Mouse (Mus musculus) 3134 (cell line): ENCODE measurements around the gene Rrbp1.

Experiments
- DNase-seq: peaks from one replicate; pipeline ENCODE4 v3.0.0-alpha.2; 2011; ENCODE audit warnings: low spot score; ENCODE audit not compliant: insufficient read length; ENCODE audit errors: extremely low read depth

Gene Rrbp1

DNA sequence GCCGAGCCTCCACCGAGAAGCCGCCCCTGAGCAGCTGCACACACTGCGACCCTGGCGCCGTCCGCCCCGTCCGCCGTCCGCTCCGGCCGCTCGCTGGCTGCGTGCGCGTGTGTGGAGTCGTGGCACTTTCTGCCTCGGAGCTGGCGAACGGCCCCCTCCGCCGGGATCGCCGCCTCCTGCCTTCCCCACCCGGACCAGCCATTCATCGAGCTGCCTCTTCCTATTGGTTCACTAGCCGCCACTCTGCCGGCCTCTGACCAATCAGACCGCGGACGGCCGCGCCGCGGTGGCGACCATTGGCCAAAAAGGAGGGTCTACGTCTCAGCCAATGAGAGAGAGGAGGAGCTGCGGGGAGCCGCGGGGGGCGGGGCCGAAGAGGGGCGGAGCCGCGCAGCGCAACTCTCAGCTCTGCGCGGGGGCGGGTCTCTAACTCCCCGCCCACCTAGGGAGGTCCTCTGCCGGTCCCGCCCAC lies at the start of gene Rrbp1:
Gene Rrbp1 (minus strand): TSS at position 184 of the 472 bp plus-strand sequence.
- peak; percentile 99 for DNase-seq

DNA sequence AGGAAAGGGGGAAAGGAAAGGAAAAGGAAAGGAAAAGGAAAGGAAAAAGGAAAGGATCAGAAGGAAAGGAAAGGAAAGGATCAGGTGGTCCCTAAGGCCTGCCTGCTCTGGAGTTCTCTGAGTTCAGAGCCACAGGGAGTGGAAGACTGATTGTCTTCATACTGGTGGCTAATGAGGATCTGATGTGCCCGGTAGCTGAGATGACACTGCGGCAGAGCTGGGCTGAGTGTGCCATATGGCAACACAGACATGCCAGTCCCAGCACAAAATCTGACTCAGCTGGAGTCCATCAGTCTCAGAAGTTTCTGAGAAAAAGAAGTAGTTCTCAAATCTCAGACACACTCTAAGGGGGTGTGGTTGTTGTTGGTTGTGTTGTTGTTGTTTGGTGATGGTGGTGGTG lies 46.7 kb upstream of the Rrbp1 start:
- no peak for DNase-seq

DNA sequence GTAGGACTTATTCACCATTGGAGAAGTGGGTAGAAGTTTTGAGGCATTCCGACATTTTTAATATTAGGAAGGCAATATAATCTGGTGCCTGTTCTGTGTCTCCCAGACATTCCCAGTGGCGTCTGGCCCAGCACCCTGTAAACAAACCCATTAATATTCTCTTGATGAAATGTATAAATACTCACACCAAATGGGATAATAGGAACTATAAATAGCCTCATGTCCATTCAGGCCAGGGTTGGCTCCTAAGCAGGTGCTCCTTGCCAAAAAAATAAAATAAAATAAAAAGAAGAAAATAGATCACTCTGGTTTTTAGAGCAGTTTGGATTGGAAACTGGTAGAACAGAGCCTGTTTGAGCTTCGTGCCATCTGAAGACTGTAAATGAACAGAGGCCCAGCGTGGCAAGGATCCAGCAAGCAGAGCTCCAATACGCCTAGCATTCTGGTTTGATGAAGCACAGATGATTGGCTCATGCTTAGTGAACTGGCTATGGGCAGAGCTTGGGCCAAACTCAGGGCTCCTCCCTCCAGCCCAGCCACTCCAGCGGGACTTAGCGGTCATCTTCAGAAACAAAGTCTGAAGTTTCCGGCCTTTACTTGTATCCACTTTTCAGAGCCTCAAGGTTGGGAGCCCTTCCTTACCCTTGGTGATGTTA lies 41.5 kb upstream of the Rrbp1 start:
- DNase-seq: no peak

DNA sequence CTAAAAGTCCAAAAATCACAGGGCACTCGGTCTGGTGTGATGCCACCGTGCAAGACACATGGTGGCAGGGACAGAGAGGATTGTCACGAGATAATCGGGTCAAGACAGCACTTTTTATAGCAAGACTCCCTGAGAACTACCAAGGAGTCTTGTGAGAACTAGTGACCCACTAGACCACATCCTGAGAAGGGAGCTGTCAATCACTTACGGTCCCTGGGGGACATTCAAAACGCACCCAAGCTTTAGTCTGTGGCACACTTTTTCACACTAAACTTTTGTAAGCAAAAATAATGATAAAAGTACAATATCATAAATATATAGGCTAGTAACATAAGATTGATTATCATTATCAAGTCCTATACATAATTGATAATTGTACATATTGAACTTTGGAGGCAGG lies 39.8 kb upstream of the Rrbp1 start:
- no peak for DNase-seq

DNA sequence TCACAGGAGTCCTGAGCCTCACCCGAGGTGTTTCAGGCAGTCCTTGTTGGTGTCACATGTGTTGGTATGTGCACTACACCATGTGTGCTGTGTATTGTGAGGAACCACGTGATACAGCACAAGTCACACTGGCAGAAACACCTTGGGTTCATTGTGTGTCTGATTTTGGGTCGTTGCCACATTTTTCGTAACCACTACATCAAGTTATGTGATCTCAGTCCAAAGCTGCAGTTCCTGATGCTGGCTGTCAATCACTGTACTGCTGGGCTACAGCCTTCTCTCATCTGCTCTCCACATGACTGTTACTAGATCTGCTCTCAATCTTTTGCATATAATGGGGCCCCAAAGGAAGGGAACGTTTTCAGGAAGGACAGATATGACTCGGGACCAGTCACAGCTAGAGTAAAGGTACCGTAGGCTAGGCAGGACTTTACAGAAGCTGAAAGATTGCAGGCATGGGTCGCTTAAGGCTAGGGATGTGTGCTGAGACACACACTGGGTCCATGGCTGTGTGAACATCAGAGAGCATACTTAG lies 39.1 kb upstream of the Rrbp1 start:
- no peak for DNase-seq

DNA sequence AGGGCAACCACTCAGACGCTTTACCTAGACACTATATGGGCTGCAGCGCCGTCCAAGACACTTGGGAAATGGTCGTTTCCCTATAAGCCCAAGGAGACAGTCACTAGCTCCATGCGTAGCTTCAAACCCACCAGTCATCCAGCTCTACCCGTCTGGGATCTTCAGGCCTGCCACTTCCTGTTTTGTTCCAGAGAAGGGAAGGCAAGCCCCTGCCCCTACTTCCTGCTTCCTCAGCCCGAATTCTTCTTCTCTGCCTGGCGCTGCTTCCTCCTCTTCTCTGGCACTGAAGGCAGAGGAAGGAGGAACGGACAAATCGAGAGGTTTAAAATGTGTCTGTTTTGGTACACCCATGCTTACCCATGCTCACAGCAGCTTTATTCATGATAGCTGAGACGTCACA lies 35.9 kb upstream of the Rrbp1 start:
- DNase-seq: no peak

DNA sequence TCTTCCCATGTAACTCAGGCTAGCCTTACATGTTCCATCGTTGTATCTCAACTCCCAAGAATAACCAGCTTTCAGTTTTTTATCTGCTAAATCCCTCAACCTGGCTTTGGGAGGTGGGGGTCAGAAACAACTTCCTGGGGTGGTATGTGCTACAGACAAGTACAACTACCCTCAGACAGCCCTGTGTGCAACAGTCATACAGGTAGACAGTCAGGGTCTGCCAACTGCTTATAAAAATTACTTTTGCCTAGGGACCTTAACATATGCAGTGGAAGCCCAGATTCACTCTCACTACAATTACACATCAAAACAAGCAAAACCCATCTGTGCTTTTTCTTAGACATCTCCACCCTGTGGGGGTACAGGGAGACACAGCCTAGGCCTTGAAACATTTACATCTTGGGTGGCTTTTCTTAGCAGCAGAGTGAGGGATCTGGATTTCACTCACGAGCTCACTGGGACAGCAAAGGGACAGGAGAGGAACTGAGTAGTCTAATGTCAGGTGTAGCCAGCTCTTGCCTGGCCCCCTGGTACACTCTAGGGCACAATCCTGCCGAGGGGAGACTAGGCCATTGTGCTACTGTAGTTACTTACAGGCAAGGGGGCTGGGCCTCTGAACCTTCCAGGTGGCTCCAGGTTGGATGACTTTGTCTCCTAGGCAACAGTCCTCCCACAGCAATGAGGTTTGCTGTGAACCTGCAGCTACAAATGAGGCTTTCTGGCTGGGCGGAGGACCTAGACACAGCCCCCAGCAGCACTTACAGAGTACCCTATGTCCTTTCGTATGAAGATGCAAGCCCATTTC lies 34.9 kb upstream of the Rrbp1 start:
- no peak for DNase-seq

DNA sequence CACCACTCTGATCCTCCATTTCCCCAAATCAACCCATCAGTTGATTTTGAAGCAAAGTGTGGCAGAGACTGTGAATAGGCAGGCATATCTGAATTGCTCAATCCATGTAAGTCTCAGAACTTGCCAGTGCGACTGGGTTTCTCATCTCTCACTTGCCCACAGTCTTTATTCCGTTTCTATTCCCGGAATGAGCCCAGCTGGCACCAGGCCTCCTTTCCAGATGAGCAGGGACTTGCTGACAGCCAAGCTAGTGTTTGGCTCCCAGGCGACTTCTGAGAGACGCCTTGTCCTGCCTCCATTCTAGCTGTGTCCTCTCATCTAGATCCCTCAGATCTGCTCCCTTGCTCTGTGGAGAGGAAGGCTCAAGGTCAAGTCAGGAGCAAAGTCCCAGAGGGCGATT lies 33.7 kb upstream of the Rrbp1 start:
- DNase-seq: no peak

DNA sequence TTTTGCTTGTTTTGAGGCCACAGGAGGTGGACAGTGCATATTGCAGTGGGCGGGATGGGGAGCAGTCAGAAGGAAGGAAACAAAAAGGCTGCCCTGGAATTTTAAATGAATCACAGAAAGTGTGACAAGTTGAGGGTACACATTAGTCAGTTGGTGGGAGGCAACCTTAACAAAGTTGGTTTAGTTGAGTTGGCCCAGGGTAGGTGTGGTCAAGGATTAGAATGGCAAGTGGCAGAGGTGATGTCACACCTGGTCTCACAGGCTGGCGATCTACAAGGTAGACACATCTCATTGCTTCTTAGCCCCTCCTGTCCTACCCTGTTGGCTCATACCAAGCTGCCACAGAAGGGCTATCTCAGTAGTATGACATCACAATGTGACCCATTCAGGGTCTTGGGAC lies 21.6 kb upstream of the Rrbp1 start, which contains the start of gene Banf2:
Gene Banf2 (plus strand): TSS at position 396 of the 400 bp plus-strand sequence.
- no peak for DNase-seq

DNA sequence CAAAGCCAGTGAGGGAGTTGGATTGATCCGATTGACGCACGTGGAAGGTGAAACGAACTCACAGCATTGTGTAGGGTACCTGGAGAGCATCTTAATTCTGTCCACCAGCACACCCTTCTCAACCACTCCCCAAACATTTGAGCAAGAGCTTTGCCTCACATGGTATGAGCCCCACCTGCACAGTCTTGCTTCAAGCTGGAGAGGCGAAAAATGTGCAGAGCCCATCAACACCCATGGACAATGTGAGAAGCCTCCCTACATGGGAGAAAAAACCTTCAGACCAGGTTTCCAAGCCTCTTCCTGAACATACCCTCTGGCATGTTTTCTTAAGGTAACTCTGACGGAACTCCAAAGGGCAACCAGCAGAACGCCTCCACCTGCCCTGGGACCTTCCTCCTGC lies 19.7 kb upstream of the Rrbp1 start:
- no peak for DNase-seq

DNA sequence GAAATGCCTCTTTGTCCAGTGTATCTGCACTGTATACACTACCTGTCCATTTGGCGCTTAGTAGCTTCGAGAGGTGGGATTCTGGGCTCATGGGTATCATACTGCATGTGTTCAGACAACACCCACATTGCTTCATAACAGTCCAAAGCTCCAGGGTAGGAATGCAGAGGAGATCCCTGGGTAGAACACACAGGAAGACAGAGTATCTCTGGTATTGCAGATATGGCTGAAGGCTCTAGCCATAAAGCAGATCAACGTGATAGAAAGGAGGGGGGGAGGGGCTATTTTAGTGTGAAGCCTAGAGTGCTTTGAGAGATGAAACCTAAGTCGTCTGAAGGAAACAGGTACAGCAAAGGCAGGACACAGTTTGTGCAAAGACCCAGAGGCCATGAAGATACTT lies 15.4 kb upstream of the Rrbp1 start:
- no peak for DNase-seq

DNA sequence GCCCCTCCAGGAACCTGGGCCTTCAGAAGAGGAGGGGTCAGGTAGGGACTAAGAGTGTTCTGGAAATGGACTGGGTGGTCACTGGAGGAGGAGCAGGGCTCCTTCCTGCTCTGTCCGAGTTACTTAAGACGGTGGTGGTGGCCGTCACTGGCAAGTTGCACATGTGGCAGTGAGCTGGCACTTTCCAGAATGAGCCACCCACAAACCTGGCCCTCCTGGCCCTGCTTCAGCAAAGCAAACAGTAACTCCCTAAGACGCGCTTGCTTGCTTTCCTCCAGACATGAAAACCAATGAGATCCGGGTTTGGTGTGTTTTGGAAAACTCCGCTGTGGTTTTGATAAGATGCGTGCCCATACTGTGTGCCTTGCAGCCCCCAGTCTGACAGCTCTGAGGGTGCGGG lies 14.3 kb upstream of the Rrbp1 start:
- DNase-seq: no peak

DNA sequence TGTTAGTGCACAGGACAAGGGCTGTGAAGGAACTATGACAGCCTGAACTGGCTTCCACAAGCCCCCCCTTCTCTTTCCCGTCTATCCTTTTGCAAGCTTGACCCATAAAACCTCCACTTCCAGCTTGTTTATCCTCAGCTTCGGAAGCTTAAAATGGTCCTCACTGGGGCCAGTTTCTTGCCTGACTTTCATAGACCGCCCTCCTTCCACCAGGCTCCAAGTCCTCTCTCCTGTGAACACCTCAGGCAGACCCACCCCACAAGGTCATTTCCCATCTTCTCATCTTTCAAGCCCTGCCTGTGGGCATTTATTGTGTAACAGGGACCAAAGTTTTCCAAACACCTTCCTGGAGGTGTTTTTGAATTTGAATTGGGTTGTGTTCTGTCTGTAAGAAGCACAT lies 11.4 kb upstream of the Rrbp1 start:
- no peak for DNase-seq

DNA sequence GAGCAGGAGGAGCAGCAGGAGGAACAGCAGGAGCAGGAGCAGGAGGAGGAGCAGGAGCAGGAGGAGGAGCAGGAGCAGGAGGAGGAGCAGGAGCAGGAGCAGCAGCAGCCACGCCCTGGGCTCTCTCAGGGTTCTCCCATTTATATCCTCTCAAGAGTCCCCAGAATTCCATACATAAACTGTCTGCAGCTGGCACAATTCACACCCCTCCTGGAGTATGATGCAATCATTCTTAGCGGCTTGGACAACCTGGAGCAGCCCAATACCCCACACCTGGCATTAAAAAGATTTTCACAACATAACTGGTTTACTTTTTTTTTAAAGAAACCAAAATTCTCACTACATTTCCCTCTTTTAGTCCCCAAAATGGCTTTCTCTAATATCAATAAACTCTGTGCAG lies 8.9 kb upstream of the Rrbp1 start:
- DNase-seq: no peak

DNA sequence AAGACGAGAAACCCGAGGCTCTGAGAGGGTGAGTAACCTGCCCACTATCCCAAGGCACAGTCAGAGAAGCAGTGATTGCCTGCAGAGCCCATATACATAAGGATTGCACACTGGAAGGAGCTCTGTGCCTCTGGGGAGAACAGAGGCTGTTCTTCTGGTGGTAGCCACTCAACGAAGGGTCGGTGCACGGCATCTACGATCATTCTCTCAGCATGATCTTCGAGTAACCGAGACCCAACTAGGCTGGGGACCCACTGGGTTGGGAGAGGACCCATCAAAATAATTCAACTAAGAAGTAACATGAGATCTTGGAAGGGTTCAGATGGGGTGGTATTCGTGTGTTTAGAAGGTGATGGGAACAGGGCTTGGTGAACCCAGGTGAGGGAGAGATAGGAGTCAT lies 4.8 kb upstream of the Rrbp1 start:
- DNase-seq: no peak

DNA sequence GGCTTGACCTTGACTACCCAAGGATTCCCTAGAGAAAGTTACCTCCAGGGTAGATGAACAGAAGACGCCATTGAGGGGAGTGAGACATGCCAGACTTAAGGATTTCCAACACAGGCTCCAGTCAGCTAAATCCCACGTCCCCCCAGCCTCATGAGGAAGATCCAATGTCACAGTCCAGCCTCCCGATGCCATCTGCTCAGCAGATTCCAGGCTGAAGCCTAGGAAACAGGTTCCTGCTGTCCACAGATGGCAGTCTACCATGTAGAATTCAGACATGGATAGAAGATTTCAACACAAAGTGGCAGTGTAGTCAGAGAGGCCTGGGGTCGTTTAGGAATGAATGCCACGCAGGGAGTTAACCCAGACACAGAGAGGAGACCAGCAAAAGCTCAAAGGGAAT lies 3.4 kb upstream of the Rrbp1 start:
- no peak for DNase-seq

DNA sequence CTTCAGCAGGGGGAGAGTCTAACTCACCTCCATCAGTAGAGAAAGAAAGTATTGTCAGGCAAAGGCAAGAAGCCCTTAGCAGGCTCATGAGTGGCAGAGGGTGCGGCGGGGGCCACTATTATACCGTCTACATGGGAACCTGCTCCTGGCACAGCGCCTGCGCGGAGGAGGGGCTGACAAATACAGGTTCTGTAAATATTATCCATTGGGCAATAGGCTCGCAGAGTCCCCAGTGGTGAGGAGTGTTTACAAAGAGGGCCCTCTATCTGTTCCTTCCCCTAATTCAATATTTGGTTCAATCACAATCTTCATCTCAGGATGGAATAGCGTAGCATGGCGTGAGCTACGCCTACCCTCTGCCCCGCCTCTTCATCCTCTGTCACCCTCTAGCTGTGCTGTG lies 3.0 kb upstream of the Rrbp1 start:
- no peak for DNase-seq

DNA sequence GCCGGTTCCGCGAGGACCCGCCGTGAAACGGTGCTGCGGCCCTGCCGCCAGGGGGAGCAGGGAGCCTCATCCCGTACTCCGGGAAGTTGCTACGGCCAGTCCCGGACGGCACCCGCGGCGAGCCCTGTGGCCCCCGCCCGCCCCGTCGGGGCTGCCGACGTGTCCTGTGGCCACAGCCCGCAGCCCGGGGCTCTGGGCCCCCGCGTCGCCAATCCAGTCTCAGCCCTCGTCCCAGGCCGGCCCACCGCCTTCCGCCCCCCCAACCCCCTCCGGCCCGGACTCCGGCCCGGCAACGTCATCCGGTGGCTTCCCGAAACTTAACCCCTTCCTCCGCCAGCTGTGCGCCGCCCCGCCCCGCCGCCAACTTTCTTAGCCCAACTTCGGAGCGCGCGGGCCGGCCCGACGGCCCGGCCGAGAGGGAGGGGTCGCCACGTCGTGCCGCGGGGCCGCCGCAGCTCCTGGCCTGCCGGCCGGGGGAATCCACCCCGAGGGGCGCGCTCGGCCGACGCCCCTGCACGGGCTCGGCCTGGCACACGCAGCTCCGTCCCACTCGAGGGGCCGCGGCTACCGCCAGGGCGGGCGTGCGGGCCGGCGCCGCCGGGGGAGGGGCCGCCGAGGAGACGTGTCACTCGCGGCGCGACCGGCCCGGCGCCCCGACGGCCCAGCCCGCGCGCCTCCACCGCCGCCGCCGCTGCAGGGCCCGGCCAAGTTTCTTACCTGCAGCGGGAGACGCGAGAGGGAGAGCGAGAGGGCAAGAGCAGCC lies 600 bp downstream of the Rrbp1 start:
- DNase-seq: peak; percentile 86

DNA sequence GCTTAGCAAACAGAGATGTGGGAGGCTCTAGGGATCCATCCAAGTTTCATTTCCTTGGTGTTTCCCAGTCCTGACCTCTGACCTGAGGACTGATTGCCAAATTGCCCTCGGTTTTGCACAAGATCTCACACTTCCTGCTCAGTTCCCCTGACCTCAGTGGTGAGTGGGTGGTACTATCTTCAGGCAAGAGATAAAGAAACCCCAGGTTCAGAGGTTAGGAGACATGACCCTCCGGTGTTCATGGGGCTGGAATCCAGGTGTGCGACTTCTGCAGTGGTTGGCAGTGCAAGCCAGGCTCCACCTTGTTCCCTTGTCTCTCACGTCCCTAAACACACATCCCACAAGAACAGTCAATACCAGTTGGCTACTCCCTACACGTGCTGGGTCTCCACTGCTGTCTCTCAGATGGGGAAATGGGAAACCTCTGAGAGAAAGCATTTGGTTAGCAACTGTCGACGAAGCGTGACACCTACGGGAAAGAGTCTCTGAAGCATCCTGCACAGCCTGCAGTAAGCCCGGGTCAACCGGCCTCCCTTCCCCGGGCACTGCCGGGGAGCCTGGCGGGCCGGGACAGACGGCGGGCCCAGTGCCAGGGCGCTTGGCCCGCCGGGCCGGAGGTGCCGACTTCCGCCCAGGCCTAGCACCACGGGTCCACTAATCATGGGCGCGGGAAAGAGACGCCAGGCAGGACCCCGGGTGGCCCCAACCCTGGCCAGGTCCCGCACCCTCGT lies 1.3 kb downstream of the Rrbp1 start:
- no peak for DNase-seq

DNA sequence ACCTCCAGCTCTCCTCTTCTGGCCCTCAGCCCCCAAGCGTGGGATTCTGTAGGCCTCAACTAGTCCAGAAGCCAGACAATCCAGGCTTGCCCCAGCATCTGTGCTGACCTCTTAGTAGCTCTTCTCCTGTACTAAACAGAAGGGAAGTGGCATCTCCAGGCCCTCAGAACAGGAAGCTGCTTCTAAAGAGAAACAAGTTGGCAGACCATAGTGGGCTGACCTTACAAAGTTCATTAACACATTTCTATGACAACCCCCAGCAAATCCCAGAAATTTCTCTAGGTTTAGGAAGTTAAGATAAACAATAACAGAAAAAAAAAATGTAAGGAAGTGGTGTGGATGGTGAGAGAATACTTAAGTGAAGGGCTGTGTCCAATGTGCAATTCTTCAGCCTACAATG lies 2.0 kb downstream of the Rrbp1 start:
- no peak for DNase-seq

DNA sequence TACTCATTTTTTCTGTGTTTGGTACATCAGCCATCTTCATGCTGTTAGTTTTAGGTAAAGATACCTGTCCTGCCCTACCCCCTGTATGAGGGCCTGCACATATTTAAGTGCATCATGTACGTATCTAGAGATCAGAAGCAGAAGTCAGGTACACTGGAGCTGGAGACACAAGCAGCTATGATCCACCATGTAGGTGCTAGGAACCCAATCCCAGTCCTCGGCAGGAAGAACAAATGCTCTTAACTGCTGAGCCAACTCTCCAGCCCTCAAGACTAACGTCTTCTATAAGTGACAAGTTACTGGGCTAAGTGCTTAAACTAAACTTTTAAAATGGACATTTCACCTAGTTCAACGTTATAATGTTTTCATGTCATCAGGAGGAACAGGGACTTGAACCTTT lies 3.9 kb downstream of the Rrbp1 start:
- no peak for DNase-seq
